Mouse (Mus musculus): Measurements from ENCODE around the gene Mrfap1. TPM values are rescaled to one million over a fixed set of nuclear protein-coding genes. Genes with fewer than 3 reads are reported as not detected.

The Mrfap1 gene
- total RNA-seq, 2 experiments from 2014 or later: 409 to 435 TPM

GRCm38 (mm10) chr5:36747794-36748535, 48.6 kb downstream of the Mrfap1 start:
- no peak for TF ChIP-seq CTCF (IDR thresholded peaks at IDR 0.05)

GRCm38 (mm10) chr5:36747071-36747470, 49.5 kb downstream of the Mrfap1 start:
- no peak overlapping the region for H3K27ac ChIP-seq
- TF ChIP-seq CTCF (IDR thresholded peaks at IDR 0.05): no peak
- intact Hi-C loops (cut with DNase I): loop anchor here (5.0 kb wide), 1 partner anchor 165 kb away; no protein-coding TSS in a partner anchor
- no peak for DNase-seq (ENCODE audit: extremely low spot score in 1 of 2, low spot score in 2 of 2)
- peak overlapping the region; percentile 80 for H3K4me3 ChIP-seq

More at GRCm38 (mm10) chr5:36747794-36748535, 48.6 kb downstream of the Mrfap1 start:
- no peak for DNase-seq (ENCODE audit: extremely low spot score in 1 of 2, low spot score in 2 of 2)
- peak overlapping the region; percentile 80 for H3K4me3 ChIP-seq
- intact Hi-C loops (cut with DNase I): loop anchor here (2.0 to 5.0 kb wide), 2 partner anchors 166 to 219 kb away; no protein-coding TSS in a partner anchor
- peak overlapping the region; percentile 71 for H3K27ac ChIP-seq

Other genes with a start within 250 kb of the Mrfap1 start
- gene Tbc1d14, start 203.5 kb downstream of the Mrfap1 start, total RNA-seq (2021): 10 to 100 TPM; 82.0 to 82.4 TPM
- 100 to 1,000 TPM in 1 of 2 experiments, 10 to 100 TPM in 1; 93.9 to 111 TPM for gene D5Ertd579e, start 100.7 kb downstream of the Mrfap1 start, total RNA-seq (2021)
- gene Bloc1s4, start 48.1 kb downstream of the Mrfap1 start, total RNA-seq (2021): 10 to 100 TPM; 19.3 to 19.7 TPM
- 10 to 100 TPM; 25.3 to 25.8 TPM for gene Man2b2, start 33.9 kb upstream of the Mrfap1 start, total RNA-seq (2021)
- 100 to 1,000 TPM; 448 to 462 TPM for gene Ppp2r2c, start 71.7 kb upstream of the Mrfap1 start, total RNA-seq (2021)
- gene Wfs1, start 192.4 kb upstream of the Mrfap1 start, total RNA-seq (2021): 100 to 1,000 TPM; 118 to 155 TPM